Mouse (Mus musculus): ENCODE data around the gene Ggnbp2.

The Ggnbp2 gene

DNA sequence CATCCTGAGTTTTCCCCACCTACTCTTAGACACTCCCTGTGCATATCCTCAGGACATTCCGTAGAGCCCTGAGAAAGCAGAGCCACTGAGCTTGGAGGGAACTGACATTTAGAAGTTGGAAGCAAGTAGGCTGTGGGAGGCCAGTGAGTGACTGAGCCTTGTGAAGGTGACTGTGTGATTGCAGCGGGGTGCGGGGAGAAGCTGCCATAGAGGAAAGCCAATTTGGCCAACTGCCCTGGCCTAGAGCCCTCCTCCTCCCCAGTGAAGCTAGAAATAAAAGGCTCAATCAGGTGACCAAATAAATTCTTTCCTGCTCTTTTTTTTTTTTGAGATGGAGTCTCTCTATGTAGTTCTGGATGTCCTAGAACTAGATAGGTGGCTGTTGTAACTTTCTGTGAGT, 44.4 kb downstream of the Ggnbp2 start:
- in situ Hi-C loops (cut with MboI, MseI): loop anchor here (5.0 to 10.0 kb wide), 2 partner anchors 36 to 301 kb away; partner anchors contain the start of gene Lhx1

DNA sequence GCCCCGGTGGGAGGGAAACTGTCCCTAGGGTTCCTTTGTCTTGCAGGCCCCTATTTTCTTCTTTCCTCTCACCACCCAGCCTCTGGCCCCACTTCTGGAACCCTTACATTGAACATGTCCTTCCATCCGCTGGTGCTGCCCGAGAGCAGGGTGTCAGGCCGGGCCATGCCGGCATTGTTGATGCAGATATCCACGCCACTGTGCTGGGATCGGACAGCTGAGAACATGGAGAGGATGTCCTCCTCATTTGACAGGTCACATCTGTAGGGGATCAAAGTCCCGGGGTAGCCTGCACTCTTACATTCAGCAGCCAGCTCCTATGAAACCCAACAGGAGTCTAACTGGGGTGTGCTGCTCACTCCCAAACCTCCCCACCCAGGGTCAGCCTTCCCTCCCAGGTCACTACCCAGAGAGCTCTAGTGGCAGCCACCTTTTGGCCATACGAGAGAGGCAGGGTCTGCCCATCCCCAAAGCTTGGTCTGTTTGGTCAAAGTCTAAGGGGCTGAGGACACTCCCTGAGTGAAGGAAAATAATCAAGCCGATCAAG, 45.3 kb downstream of the Ggnbp2 start:
- in situ Hi-C loops (cut with MboI, MseI): loop anchor here (5.0 to 10.0 kb wide), 2 partner anchors 37 to 301 kb away; partner anchors contain the start of gene Lhx1

DNA sequence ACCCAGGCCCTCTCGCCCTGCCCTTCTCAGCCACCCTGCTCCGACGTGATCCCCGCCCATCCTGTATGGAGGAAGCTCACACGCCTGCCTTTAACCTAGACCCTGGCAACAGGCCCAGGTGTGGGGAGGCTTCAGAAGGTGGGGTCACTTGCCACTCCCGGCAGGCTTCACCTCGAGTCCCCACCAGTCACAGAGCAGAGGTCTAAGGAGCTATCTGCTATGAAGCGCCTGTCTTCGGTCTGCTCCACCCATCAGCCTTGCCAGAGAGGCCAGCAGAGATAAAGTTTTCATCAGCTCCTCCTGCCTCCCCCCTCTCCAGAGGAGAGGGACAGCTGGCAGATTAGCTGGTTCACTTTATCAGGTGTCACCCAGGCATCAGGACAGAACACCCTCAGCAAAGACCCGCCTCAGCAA, 47.1 kb downstream of the Ggnbp2 start:
- in situ Hi-C loops (cut with MboI, MseI): loop anchor here (10.0 kb wide), 1 partner anchor 299 kb away; the partner anchor contains the start of gene Lhx1

DNA sequence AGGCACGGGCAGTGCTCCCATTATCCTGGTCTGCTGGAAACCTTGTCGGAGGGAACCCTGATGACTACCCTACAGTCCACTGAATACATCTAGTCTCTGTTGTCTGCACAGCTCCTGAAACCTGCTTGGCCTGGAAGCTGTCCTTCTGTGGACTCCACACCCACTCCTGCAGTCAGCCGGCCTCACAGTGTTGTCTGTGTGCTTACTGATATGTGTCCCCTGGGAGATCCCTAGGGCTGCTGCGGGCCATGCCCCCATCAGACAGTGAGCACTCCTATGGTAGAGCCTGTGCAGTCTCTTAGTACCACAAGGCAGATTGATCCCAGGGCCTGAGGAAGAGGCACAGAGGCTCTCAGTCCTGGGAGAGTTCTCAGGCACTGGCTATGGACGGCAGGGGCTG, 48.1 kb downstream of the Ggnbp2 start:
- in situ Hi-C loops (cut with MboI, MseI): loop anchor here (10.0 kb wide), 1 partner anchor 298 kb away; the partner anchor contains the start of gene Lhx1

DNA sequence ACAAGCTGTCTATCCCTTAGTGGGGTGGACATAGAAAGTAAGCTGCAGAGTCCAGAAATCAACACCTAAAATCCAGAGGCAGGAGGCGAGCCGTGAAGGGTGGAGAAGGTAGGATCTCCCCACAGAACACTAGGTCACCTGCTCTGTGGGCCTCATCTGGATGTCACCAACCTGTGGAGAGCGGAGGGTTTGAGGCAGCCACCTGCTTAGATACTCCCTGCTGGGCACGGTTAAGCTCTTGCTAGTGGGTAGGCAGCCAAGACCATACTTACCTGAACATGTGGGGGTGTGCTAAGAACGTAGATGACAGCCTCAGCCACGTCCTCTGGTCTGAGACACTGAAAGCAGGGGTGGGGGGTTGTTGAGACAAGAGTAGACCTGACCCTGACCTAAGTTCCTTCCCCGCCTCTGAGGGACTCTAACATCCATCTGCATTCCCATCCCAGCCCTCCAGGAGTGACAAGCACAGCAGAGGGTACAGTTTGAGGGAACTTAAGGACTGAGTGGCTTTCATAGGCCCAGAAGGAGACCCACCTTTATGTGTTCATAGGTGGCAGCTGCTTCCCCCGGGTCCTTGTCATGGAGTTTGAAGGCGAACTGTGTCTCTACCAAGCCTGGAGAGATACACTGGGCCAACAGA, 49.4 kb downstream of the Ggnbp2 start:
- in situ Hi-C loops (cut with MboI, MseI): loop anchor here (10.0 kb wide), 1 partner anchor 296 kb away; the partner anchor contains the start of gene Lhx1

GRCm38 (mm10) chr11:84818961-84819692, 51.5 kb downstream of the Ggnbp2 start, which contains the start of gene Mrm1:
TSS of gene Mrm1 (minus strand) at chr11:84819515.
- in situ Hi-C loops (cut with MboI, MseI): no loop called here

GRCm38 (mm10) chr11:84818085-84818960, 52.3 kb downstream of the Ggnbp2 start:
- in situ Hi-C loops (cut with MboI, MseI): no loop called here

GRCm38 (mm10) chr11:84817362-84817761, 53.3 kb downstream of the Ggnbp2 start:
- in situ Hi-C loops (cut with MboI, MseI): no loop called here

DNA sequence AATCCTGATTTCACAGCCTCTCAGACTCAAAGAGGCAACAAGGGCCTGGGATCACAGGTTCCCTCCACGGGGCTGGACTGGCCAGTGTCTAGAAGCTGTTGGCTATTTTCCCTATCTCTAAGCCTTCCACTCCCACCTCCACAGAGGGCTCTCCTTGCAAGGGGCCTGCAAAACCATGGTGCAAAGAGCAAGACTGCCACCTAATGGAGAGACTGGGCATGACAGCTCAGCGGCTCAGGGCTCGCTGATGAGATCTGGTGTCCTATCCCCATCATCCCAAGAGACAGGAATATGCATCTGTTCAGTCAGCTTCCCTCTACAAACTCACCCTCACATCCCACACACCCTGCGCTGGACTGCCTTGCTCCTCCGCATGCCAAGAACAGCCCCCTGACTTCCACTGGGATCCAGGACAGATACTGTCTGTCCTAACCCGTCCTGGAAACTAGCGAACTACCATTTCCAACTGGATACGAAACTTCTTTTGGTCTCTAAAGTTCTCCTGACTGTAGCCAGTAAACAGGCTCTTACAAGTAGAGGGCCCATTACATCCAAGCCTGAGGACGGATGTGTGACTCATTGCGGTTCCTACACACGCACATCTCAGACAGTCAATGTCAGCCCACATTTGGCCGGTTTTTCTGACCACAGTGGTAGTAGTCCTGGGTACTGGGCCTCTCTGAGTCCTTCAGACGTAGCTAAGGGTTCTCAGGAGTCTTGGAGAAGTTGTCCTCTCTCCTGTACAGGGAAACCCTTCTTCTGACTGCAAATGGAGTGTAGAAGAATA, 56.7 kb downstream of the Ggnbp2 start:
- in situ Hi-C loops (cut with MboI, MseI): no loop called here

DNA sequence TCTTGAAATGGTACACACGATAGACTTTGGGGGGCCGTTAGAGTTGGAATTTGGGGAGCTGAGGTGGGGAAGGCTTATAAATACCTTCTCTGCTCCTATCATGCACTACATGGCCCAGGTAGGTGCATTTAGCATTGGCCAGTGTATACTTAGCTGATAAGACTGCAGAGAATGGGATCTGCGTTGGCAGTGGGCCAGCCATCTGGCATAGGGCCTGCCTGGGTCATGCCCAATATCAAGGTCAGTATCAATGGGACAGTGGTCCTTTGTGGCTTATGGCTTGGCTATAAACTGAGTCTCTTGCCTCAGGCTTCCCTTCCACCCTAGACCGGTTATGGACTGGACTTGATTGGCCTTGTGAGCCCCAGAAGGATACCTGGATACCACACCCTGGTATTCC, 66.2 kb downstream of the Ggnbp2 start:
- in situ Hi-C loops (cut with MboI, MseI): no loop called here

DNA sequence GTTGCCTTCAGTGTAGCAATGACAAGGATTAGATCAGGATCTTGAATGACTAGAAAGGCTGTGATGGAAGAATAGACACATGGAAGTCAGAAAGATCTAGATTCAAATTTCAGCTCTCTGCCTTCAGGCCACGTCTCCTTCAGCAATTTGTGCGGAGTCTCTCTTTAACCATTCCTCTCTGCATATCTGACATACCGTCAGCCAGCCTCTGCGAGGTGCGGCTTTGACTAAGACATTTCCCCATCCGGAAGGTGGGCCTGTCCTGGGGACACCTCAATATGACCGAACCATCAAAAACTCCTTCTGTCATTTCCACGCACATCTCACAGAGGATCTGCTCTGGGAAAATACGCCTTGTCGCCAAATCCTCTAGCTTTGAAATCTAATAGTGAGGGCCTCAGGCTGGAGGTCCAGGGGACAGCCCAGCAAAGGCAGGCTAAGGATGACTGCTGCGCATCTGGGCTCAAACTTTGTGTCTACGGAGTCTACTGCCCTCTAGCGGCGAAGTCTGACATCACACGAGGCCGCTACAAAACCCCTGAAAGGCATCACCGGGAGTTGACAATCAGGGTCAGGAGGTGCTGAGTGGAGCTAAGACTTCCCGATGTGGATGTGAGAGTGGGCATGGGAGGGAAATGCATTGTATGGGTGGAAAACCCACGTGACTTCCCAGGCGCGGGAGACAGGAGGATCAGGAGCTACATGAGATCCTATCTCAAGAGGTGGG, 72.8 kb downstream of the Ggnbp2 start:
- in situ Hi-C loops (cut with MboI, MseI): no loop called here

- in situ Hi-C loops (cut with MboI, MseI): no loop called here
Observed at GRCm38 (mm10) chr11:84797026-84797425, 73.6 kb downstream of the Ggnbp2 start.

- in situ Hi-C loops (cut with MboI, MseI): no loop called here
Observed at GRCm38 (mm10) chr11:84794496-84795113, 76.0 kb downstream of the Ggnbp2 start.

GRCm38 (mm10) chr11:84793545-84793944, 77.1 kb downstream of the Ggnbp2 start:
- in situ Hi-C loops (cut with MboI, MseI): no loop called here

- in situ Hi-C loops (cut with MboI, MseI): no loop called here
Observed at GRCm38 (mm10) chr11:84790383-84790782, 80.2 kb downstream of the Ggnbp2 start.
